Comparison of ENCODE assay signal across 10 mouse cellular contexts in the genomic region with DNA sequence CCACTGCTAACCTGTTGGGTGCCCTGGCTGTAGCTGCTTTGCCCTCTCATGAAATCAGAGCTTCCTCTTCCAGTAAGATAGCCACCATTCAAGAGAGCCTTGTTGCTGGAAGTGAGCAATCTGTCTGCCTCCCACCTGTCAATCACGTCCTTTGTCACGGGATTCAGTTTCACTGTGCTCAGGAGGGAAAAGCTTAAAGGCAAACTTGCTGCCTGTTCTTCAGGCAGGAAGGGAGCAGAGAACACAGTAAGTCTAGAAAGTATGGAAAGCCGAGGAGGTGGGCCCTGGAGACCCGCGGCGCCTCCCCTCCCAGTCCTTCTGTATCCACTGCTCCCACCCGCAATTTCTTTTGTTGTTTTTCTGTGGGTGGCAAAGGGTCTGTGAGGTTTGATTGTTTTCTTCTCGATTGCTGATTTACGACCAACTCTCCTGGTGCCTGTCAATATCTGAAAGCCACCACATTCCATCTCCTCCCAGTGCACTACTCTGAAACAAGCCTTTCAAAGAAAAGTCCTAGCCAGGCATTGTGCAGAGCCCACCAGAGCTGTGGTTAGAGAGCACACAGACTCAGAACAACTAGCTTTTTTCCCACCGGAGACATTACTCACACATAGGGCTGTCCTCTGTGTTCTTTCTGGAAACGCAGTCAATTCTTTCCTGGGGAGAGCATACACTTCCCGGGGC.
A peak's percentile ranks its signal among the peaks of the same experiment; 100 is the strongest.
DNase-seq lines count a peak whose midpoint lies in the region; ATAC-seq and TF ChIP-seq lines count a peak whose summit lies in the region.
"Had no signal": no experiment of that assay in that cellular context is flagged by ENCODE, and none has a peak within 500 bp of the region (broad histone marks: within the 10 kb centered on the region; RNA-seq: fewer than 3 reads in every experiment).

No protein-coding gene starts in this region.

- peaks cover 33% of the 10 kb centered on the region for H3K27me3 ChIP-seq in heart, embryonic 13.5 days (replicated peaks)
- H3K27me3 ChIP-seq in forebrain, postnatal 0 days (ENCODE audit: insufficient read depth, low read length) = no peaks in the 10 kb centered on the region
- H3K27me3 ChIP-seq in liver, postnatal 0 days (ENCODE audit: insufficient read depth, low read length) = peaks cover 5% of the 10 kb centered on the region; the same call in 1 of the 2 replicates

- no peak for ATAC-seq in heart, embryonic 13.5 days (ENCODE audit: extremely low read depth, insufficient number of reproducible peaks, low FRiP score, low TSS enrichment)
- peak; percentile 43 for ATAC-seq in forebrain, postnatal 0 days
- ATAC-seq in liver, postnatal 0 days = no peak
- no peak for ATAC-seq in inflammation-experienced regulatory T-cells, adult 6 months

- no peaks in the 10 kb centered on the region for H3K36me3 ChIP-seq in heart, embryonic 13.5 days
- no peaks in the 10 kb centered on the region for H3K36me3 ChIP-seq in forebrain, postnatal 0 days (ENCODE audit: insufficient read depth)
- H3K36me3 ChIP-seq in liver, postnatal 0 days (replicated peaks; ENCODE audit: insufficient read depth, low read length) = no peaks in the 10 kb centered on the region
- H3K36me3 ChIP-seq: stomach, embryonic 15.5 days had no signal

- H3K9ac ChIP-seq in heart, embryonic 13.5 days = peak overlapping the region; percentile 52
- H3K9ac ChIP-seq in forebrain, postnatal 0 days = peak overlapping the region; percentile 53
- no peak overlapping the region for H3K9ac ChIP-seq in liver, postnatal 0 days (replicated peaks)
- H3K9ac ChIP-seq: stomach, embryonic 15.5 days had no signal

- 34% methylated on average over 12 of the region's 12 CpGs for WGBS in heart, embryonic 13.5 days
- 4% methylated on average over 12 of the region's 12 CpGs for WGBS in forebrain, postnatal 0 days
- 38% methylated on average over 12 of the region's 12 CpGs for WGBS in liver, postnatal 0 days (ENCODE audit: insufficient replicate concordance)

- H3K27ac ChIP-seq in heart, embryonic 13.5 days (replicated peaks) = no peak overlapping the region
- peak overlapping the region; percentile 57 for H3K27ac ChIP-seq in forebrain, postnatal 0 days (ENCODE audit: low read depth, low read length)
- no peak overlapping the region for H3K27ac ChIP-seq in liver, postnatal 0 days (ENCODE audit: low read depth)
- H3K27ac ChIP-seq: stomach, embryonic 15.5 days had no signal

- no peaks in the 10 kb centered on the region for H3K9me3 ChIP-seq in heart, embryonic 13.5 days
- no peaks in the 10 kb centered on the region for H3K9me3 ChIP-seq in forebrain, postnatal 0 days (ENCODE audit: low read length)
- no peaks in the 10 kb centered on the region for H3K9me3 ChIP-seq in liver, postnatal 0 days (ENCODE audit: low read length)
- H3K9me3 ChIP-seq: stomach, embryonic 15.5 days had no signal

- no peak for TF ChIP-seq EP300 in liver, postnatal 0 days (IDR thresholded peaks at IDR 0.05; ENCODE audit: low read depth)

- no peak overlapping the region for H3K4me3 ChIP-seq in heart, embryonic 13.5 days
- peak overlapping the region; percentile 38 for H3K4me3 ChIP-seq in forebrain, postnatal 0 days (ENCODE audit: low read depth, low read length)
- H3K4me3 ChIP-seq in liver, postnatal 0 days (ENCODE audit: low read depth, low read length) = no peak overlapping the region
- H3K4me3 ChIP-seq: stomach, embryonic 15.5 days had no signal

- peak overlapping the region; percentile 56 for H3K4me2 ChIP-seq in heart, embryonic 13.5 days
- H3K4me2 ChIP-seq in forebrain, postnatal 0 days (ENCODE audit: low read depth) = peak overlapping the region; percentile 66
- H3K4me2 ChIP-seq in liver, postnatal 0 days (ENCODE audit: low read depth, low read length) = peak overlapping the region; percentile 64
- H3K4me2 ChIP-seq: stomach, embryonic 15.5 days had no signal

- peaks cover 33% of the 10 kb centered on the region for H3K4me1 ChIP-seq in heart, embryonic 13.5 days
- peaks cover 42% of the 10 kb centered on the region for H3K4me1 ChIP-seq in forebrain, postnatal 0 days (ENCODE audit: insufficient read depth)
- H3K4me1 ChIP-seq in liver, postnatal 0 days (ENCODE audit: insufficient read depth) = peaks cover 26% of the 10 kb centered on the region
- H3K4me1 ChIP-seq: stomach, embryonic 15.5 days had no signal

- no peak for DNase-seq in heart, adult 9 months (ENCODE audit: low spot score in 2 of 2)
- peak; percentile 52 for DNase-seq in R1 (ENCODE audit: low read depth, low spot score)
- DNase-seq in forebrain, postnatal 0 days = peak; percentile 57
- DNase-seq in liver, postnatal 0 days = no peak
- no peak for DNase-seq in lung, postnatal 10 days
- DNase-seq in thymus, postnatal 14 days = no peak
- DNase-seq: cerebellum, adult 9-11 months had no signal

- TF ChIP-seq CTCF in forebrain, postnatal 0 days (IDR thresholded peaks at IDR 0.05; ENCODE audit: low read depth) = no peak
- no peak for TF ChIP-seq CTCF in liver, postnatal 0 days (IDR thresholded peaks at IDR 0.05; ENCODE audit: low read depth)

Comparison
In these comparisons a context has a peak if more than half of its experiments do, and no peak if none do; other contexts are left out.
1. DNase-seq: peak in R1 (single experiment) and forebrain, postnatal 0 days (single experiment); none in heart, adult 9 months (0 of 2), liver, postnatal 0 days (single experiment), lung, postnatal 10 days (single experiment) and thymus, postnatal 14 days (single experiment).
2. Peak in every context shown above with its lines, with median percentiles within 50 percentile points of each other: H3K4me2 ChIP-seq.